Mouse (Mus musculus) cerebellum, adult 9-11 months (tissue): ENCODE results near the gene Rps6ka4.
A peak's percentile ranks its signal among the peaks of the same experiment; 100 is the strongest.

Experiments
- DNase-seq: peaks from one replicate; pipeline ENCODE4 v3.0.0; 2022

Rps6ka4 gene

DNA sequence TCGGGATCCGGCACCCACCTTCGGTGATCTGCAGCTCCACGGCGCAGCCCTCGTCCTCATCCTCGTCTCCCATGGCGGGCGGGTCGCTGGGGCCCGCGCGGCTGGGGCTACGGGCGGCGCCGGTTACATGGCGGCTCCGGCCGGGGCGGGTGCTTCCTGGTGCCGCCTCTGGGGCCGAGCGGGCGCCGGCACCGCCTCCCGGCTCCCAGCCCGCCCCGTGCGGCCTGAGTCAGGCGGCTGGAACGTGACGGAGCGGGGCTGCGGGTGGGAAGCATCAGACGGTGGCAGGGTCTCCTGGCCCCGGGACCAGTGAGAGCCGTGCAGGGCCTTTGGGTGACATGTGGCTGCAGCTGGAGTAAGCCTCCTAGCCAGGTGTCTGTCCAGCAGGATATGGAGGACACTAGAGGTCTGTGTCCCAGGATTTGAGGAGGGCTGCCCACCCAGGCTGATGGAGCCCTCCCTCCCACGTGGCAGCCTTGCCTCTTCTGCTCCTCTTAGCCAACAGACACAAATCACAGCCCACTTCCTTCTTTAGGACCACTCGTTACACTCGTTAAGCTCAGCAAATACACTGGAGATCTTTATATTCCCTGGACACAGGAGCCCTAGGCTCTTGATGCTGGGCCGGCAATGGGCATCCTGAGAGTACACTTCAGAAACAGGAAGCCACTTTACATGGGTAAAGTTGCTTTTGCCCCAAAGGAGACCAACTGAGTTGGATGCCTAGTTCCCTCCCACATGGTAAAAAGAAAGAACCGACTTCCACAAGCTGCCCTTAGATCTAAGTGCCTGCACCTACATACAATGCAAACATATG lies at the start of gene Rps6ka4:
Gene Rps6ka4, minus strand, starts transcription at position 162 of the 817 bp plus-strand sequence.
- DNase-seq, result peak; percentile 73

GRCm38 (mm10) chr19:6877965-6878364 lies 37.5 kb upstream of the Rps6ka4 start:
- DNase-seq, result no peak

DNA sequence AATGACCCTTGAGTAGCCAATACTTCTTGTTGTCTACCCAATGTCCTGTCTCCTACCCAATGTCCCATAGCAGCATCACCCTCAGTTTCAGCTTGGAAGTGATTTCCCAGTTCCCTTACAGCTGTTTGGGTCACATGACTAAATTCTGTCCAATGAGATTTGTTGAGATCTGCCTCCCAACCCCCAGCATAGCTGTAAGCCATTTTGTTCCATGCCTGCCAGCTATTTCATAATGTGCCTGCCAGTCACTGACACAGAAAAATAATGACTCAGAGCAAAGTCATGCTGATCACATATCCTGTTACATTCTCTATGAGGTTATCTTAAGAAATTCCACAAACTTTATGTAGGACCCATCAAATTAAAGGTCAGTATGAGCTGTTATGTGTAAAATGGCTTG lies 36.4 kb upstream of the Rps6ka4 start:
- no peak for DNase-seq

DNA sequence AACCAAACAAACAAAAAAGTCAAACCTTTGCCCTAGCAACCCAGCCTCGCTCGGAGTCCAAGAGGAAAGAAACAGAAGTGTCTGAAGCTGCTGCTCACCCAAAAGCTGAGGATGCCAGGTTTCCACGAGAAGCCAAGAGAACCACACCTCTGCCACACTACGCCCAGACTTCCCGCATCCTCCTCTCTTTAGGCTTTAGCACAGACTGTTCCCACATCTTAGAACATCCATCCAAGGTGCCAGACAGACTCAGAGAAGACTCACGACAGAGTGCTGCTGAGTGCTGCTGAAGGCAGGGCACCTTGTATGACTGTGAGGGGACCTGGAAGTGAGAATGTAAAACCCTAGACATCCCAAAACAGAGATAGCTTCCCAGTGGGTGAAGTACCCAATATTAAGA lies 35.4 kb upstream of the Rps6ka4 start:
- DNase-seq, result no peak

DNA sequence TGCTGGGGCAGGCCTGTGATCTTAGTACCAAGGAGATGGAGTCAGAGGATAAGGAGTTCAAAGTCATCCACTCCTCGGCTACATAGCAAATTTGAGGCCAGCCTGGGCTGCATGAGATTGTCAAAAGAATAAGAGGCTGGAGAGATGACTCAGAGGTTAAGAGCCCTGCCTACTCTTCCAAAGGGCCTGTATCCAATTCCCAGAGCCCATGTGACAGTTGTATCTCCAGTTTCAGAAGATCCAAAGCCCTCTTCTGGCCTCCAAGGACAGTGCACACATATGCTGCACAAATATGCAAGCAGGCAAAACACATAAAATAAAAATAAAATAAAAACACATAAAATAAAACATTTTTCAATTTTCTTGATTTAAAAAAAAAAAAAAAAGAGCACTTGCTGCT lies 33.8 kb upstream of the Rps6ka4 start:
- DNase-seq, result no peak

GRCm38 (mm10) chr19:6872701-6873100 lies 32.3 kb upstream of the Rps6ka4 start:
- DNase-seq, result no peak

- DNase-seq, result no peak
These were observed 31.3 kb upstream of the Rps6ka4 start for GRCm38 (mm10) chr19:6871574-6872271.

DNA sequence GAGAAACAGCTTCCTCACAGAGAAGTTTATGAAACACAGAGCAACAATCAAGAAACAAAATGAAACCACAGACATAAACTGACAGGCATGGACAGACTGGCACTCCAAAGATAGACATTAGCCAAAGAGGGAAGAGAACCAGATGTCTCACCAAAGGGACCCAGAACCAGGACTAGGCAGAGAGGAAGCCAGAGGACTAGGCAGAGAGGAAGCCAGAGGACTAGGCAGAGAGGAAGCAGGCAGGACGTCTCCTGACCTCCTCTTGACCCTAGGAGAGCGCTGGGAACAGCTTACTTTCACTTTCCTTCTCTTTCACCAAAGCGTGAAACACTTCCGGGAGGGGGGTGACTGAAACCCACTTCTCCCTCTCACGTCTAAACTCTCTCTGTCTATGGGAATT lies 28.9 kb upstream of the Rps6ka4 start:
- DNase-seq, result no peak

GRCm38 (mm10) chr19:6861451-6861850 lies 21.0 kb upstream of the Rps6ka4 start:
- no peak for DNase-seq

GRCm38 (mm10) chr19:6860706-6861105 lies 20.3 kb upstream of the Rps6ka4 start:
- DNase-seq, result no peak

- no peak for DNase-seq
These were observed 19.5 kb upstream of the Rps6ka4 start for GRCm38 (mm10) chr19:6859971-6860370.

GRCm38 (mm10) chr19:6859032-6859651 lies 18.7 kb upstream of the Rps6ka4 start:
- no peak for DNase-seq

GRCm38 (mm10) chr19:6858031-6858430 lies 17.6 kb upstream of the Rps6ka4 start, which contains the start of gene Ccdc88b:
Ccdc88b (minus strand) TSS chr19:6858211.
- DNase-seq, result no peak

- no peak for DNase-seq
These were observed 17.1 kb upstream of the Rps6ka4 start for GRCm38 (mm10) chr19:6857391-6858005.

DNA sequence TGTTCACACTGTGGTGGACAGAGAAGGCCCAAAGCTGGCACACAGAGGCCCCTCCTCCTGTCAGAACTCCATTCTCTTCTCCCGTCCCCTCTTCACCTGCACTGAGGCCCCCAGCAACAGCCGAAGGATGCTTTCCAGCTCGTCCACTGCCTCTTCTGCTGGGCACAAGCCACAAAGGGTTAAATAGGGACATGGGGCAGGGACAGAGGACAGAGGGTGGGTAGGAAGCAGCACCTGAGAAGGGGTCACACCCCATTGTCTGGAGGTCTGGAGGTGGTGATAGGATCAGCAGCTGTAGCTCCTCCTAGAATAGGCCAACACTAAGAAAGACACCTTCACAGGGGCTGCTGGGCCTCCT lies 16.5 kb upstream of the Rps6ka4 start:
- DNase-seq, result no peak

GRCm38 (mm10) chr19:6856281-6857002 lies 16.0 kb upstream of the Rps6ka4 start:
- DNase-seq, result no peak

- DNase-seq, result peak; percentile 71
These were observed 15.0 kb upstream of the Rps6ka4 start for GRCm38 (mm10) chr19:6855225-6856031.

- no peak for DNase-seq
These were observed 14.2 kb upstream of the Rps6ka4 start for GRCm38 (mm10) chr19:6854658-6855057.

GRCm38 (mm10) chr19:6853903-6854302 lies 13.5 kb upstream of the Rps6ka4 start:
- no peak for DNase-seq

DNA sequence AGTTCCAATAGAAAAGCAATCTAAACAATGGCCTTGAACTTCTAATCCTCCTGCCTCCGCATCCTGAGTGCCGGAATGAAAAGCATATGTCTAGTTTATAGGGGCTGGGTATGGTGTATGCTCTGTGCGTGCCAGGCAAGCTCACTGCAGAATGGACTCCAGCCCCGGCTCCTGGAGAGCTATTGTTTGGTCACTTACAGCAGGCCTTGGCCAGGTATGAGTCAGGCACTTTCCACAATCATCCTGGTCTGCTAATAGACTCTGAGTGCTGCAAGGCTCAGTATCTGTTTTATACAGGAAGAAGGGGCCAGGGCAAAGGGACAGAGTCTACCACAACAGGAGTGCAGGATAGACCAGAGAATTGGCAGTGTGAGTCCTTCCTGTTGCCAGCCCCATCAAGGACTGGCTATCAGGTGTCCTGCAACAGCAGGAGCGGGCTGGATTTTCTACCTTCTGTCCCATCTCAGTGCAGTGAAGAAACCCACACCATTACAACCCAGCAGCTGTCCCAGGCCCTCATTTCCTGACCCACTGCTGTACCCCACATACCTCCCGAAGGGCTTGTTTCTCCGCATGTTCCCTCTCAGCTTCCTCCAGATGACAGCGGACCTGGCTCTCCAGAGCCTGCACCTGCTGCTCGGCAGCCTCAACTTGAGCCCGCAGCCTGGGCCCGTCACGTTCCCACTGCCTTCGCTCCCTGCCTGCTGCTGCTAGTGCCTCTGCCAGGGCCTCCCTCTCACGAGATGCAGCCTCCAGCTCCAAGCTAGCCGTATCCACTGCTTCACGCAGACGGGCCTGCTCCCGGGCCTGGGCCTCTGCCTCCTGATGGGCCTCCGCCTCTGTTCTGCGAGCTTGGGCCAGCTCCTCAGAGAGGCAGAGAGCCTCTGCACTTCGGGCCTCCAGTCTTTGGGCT lies 12.2 kb upstream of the Rps6ka4 start:
- no peak for DNase-seq

DNA sequence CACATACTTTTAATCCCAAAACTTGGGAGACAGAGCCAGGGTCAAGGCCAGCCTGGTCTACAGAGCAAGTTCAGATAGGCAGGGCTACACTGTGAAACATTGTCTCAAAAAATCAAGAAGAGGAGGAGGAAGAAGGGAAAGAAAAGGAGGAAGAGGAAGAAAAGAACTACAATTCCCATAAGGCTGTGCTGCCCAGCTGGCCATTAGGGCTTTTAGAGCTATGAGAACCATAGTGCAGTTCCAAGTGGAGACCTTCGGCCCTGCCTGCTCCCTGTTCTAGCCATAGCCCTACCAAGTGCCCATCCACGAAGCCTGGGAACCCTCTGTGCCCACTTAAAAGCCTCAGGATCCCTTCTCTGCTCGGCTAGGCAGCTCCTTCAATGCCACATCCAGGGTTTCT lies 11.1 kb upstream of the Rps6ka4 start:
- no peak for DNase-seq
